Mouse (Mus musculus) heart, adult 2 months (tissue): ENCODE measurements around the gene Terb1.

Experiments
- CTCF ChIP-seq: fragments of 200-600 bp; IDR thresholded peaks from 2 replicates; pipeline ENCODE4 v1.8.1; 2022; ENCODE audit warnings: antibody characterized with exemption, mild to moderate bottlenecking, moderate library complexity
- EP300 ChIP-seq: fragments of 200-500 bp; IDR thresholded peaks from 2 replicates; pipeline ENCODE4 v1.6.1; 2011; ENCODE audit warnings: low read depth, low read length, control low read depth; ENCODE audit not compliant: insufficient read depth
- POLR2A ChIP-seq: fragments of 200-500 bp; IDR thresholded peaks from 2 replicates; pipeline ENCODE4 v1.6.1; 2011; ENCODE audit warnings: mild to moderate bottlenecking, low read depth, low read length, control low read depth; ENCODE audit not compliant: insufficient read depth

DNA sequence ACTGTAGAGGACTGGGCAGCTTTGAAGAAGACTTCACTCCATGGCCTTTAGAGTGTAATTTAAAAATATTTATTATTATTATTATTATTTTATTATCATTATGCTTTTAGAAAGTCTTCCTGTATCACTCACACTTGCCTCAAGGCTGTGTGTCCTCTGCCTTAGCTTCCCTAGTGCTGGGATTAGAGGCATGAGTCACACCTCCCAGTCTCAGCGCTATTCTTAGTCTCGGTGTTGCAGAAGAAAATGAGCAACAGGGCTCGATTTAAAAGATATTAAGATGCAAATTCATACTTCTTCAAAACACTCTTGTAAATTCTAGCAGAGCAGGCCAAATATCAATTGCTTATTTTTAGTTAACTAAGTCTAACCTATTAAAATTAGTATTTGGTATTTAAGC, 60.9 kb downstream of the Terb1 start:
- TF ChIP-seq CTCF (no peak), POLR2A (no peak), EP300 (no peak)
